Mouse (Mus musculus) CH12.LX (cell line): ENCODE results near the gene Agfg1. TPM values are rescaled to one million over a fixed set of nuclear protein-coding genes. Genes with fewer than 3 reads are reported as not detected.

Source experiments
- DNase-seq: peaks from one replicate; pipeline ENCODE4 v3.0.0-alpha.2; 2013; ENCODE audit errors: extremely low read depth
- H3K27ac ChIP-seq: 2 replicates; pipeline ENCODE4 v1.5.1; 2012; ENCODE audit warnings: low read depth, mild to moderate bottlenecking, control low read depth, moderate library complexity; ENCODE audit not compliant: insufficient read depth
- H3K27me3 ChIP-seq: replicated peaks from 2 replicates; pipeline ENCODE3; 2012; ENCODE audit warnings: inconsistent platforms
- H3K36me3 ChIP-seq, 2 experiments: replicated peaks in 1 of 2; 2 replicates each; pipeline versions ENCODE3 to v1.6.1; 2012; ENCODE audit warnings: inconsistent platforms in 1 of 2, low read length in 1 of 2, mild to moderate bottlenecking in 1 of 2, mixed read lengths in 1 of 2, moderate library complexity in 1 of 2; ENCODE audit not compliant: control insufficient read depth in 1 of 2, insufficient read depth in 1 of 2
- H3K4me1 ChIP-seq, 2 experiments: 2 replicates each; pipeline ENCODE4 v1.6.1; 2012; ENCODE audit warnings: inconsistent platforms in 1 of 2, moderate library complexity in 1 of 2; ENCODE audit not compliant: insufficient read depth in 2 of 2, control insufficient read depth in 1 of 2
- H3K4me2 ChIP-seq: 2 replicates; pipeline ENCODE4 v1.6.1; 2012; ENCODE audit warnings: low read depth, mild to moderate bottlenecking, control low read depth; ENCODE audit not compliant: poor library complexity, insufficient read depth, severe bottlenecking
- H3K4me3 ChIP-seq, 3 experiments: fragments of 150-350 bp in 1 of 3; sonication (generic) in 1 of 3; replicated peaks in 1 of 3; 2 replicates each; pipeline versions ENCODE3 to v1.5.1; 2011 to 2012; ENCODE audit warnings: low read depth in 2 of 3, low read length in 2 of 3, mild to moderate bottlenecking in 2 of 3, moderate library complexity in 2 of 3, control low read depth in 1 of 3, improper control_type of control experiment in 1 of 3, inconsistent platforms in 1 of 3, mixed read lengths in 1 of 3; ENCODE audit not compliant: poor library complexity in 1 of 3
- H3K79me2 ChIP-seq: replicated peaks from 2 replicates; pipeline ENCODE4 v1.6.1; 2012; ENCODE audit warnings: mild to moderate bottlenecking, moderate library complexity; ENCODE audit not compliant: control insufficient read depth, poor library complexity, insufficient read depth, severe bottlenecking; ENCODE audit errors: extremely low read depth
- H3K9ac ChIP-seq: 2 replicates; pipeline ENCODE4 v1.6.1; 2012; ENCODE audit warnings: low read depth, mild to moderate bottlenecking, control low read depth, moderate library complexity; ENCODE audit not compliant: insufficient read depth
- H3K9me3 ChIP-seq: replicated peaks from 2 replicates; pipeline ENCODE3; 2012; ENCODE audit warnings: low read length, inconsistent platforms, mixed read lengths
- BHLHE40 ChIP-seq: IDR thresholded peaks from 2 replicates; pipeline ENCODE4 v1.6.1; 2011; ENCODE audit warnings: mild to moderate bottlenecking, low read depth, low read length, improper control_type of control experiment
- CHD1 ChIP-seq: IDR thresholded peaks from 2 replicates; pipeline ENCODE4 v1.6.1; 2012; ENCODE audit warnings: low read depth, low read length, improper control_type of control experiment, inconsistent platforms
- CTCF ChIP-seq, 2 experiments: IDR thresholded peaks in 1 of 2; conservative IDR thresholded peaks in 1 of 2; 2 replicates each; pipeline ENCODE4 v1.5.1; 2011 to 2012; ENCODE audit warnings: low read depth in 2 of 2, low read length in 2 of 2, improper control_type of control experiment in 1 of 2, inconsistent platforms in 1 of 2, mild to moderate bottlenecking in 1 of 2, moderate library complexity in 1 of 2
- E2F4 ChIP-seq: IDR thresholded peaks from 2 replicates; pipeline ENCODE4 v1.6.1; 2011; ENCODE audit warnings: low read depth, low read length, improper control_type of control experiment; ENCODE audit not compliant: insufficient replicate concordance
- EP300 ChIP-seq: IDR thresholded peaks from 2 replicates; pipeline ENCODE4 v1.6.1; 2011; ENCODE audit warnings: low read length, improper control_type of control experiment
- HCFC1 ChIP-seq: IDR thresholded peaks from 2 replicates; pipeline ENCODE4 v1.6.1; 2012; ENCODE audit warnings: low read depth, mild to moderate bottlenecking, inconsistent platforms, low read length, improper control_type of control experiment
- IRF4 ChIP-seq: IDR thresholded peaks from 2 replicates; pipeline ENCODE4 v1.6.1; 2014; ENCODE audit warnings: low read depth, mild to moderate bottlenecking, inconsistent platforms, low read length, improper control_type of control experiment
- JUN ChIP-seq: IDR thresholded peaks from 2 replicates; pipeline ENCODE4 v1.6.1; 2011; ENCODE audit warnings: low read depth, mild to moderate bottlenecking, low read length, improper control_type of control experiment, moderate library complexity; ENCODE audit not compliant: insufficient read depth
- JUND ChIP-seq: conservative IDR thresholded peaks from 2 replicates; pipeline ENCODE4 v1.6.1; 2011; ENCODE audit warnings: low read depth, low read length, improper control_type of control experiment
- MAFK ChIP-seq: IDR thresholded peaks from 2 replicates; pipeline ENCODE4 v1.6.1; 2011; ENCODE audit warnings: low read length, improper control_type of control experiment; ENCODE audit not compliant: insufficient replicate concordance
- MAZ ChIP-seq: IDR thresholded peaks from 2 replicates; pipeline ENCODE4 v1.6.1; 2012; ENCODE audit warnings: low read depth, mild to moderate bottlenecking, inconsistent platforms, low read length, improper control_type of control experiment, moderate library complexity
- MYC ChIP-seq: IDR thresholded peaks from 2 replicates; pipeline ENCODE4 v1.6.1; 2011; ENCODE audit warnings: low read depth, mild to moderate bottlenecking, improper control_type of control experiment, low read length
- NELFE ChIP-seq: IDR thresholded peaks from 2 replicates; pipeline ENCODE4 v1.6.1; 2011; ENCODE audit warnings: low read depth, low read length, improper control_type of control experiment
- NRF1 ChIP-seq: IDR thresholded peaks from 2 replicates; pipeline ENCODE4 v1.6.1; 2014; ENCODE audit warnings: low read depth, mild to moderate bottlenecking, inconsistent platforms, low read length, improper control_type of control experiment, moderate library complexity
- PAX5 ChIP-seq: IDR thresholded peaks from 2 replicates; pipeline ENCODE4 v1.6.1; 2012; ENCODE audit warnings: low read length, inconsistent platforms, mixed read lengths
- RCOR1 ChIP-seq: conservative IDR thresholded peaks from 2 replicates; pipeline ENCODE4 v1.6.1; 2012; ENCODE audit warnings: low read depth, mild to moderate bottlenecking, inconsistent platforms, low read length, improper control_type of control experiment
- TBP ChIP-seq: conservative IDR thresholded peaks from 2 replicates; pipeline ENCODE4 v1.6.1; 2011; ENCODE audit warnings: low read depth, low read length, improper control_type of control experiment
- ZKSCAN1 ChIP-seq: IDR thresholded peaks from 2 replicates; pipeline ENCODE4 v1.6.1; 2012; ENCODE audit warnings: low read depth, inconsistent platforms, low read length, improper control_type of control experiment, borderline replicate concordance
- ZNF384 ChIP-seq: IDR thresholded peaks from 2 replicates; pipeline ENCODE4 v1.6.1; 2012; ENCODE audit warnings: low read depth, low read length, improper control_type of control experiment, inconsistent platforms
- dilution Hi-C: fragments of 300-500 bp; cut with MboI; formaldehyde crosslinking; loops from 2 replicates; pipeline ENCODE4 v1.14.3; 2020; ENCODE audit warnings: low sequenced_read_pairs; ENCODE audit not compliant: extremely low pct_unique_long_range_greater_than_20kb, extremely low pct_ligation_motif_present
- in situ Hi-C: fragments of 300-500 bp; cut with MboI; formaldehyde crosslinking; loops from 3 replicates; pipeline ENCODE4 v1.14.3; 2019; ENCODE audit warnings: low sequenced_read_pairs, low pct_ligation_motif_present, low pct_unique_long_range_greater_than_20kb, mixed read lengths
- polyA plus RNA-seq: library from polyadenylated mRNA; unstranded; fragments of >175 nt; gene quantifications from 2 replicates; pipeline ENCODE4 v1.2.1, GENCODE M21; 2012; ENCODE audit warnings: low read depth; ENCODE audit not compliant: insufficient read length
- total RNA-seq, 2 experiments: library from RNA; depleted of rRNA; stranded (reverse); fragments of 300-350 nt in 1 of 2; fragments of >200 nt in 1 of 2; gene quantifications; 2 replicates each; pipeline ENCODE4 v1.2.3; 2012 to 2014

The Agfg1 gene
- total and polyA plus RNA-seq, 3 experiments: 59.0 to 127 (median 106) TPM

GRCm38 (mm10) chr1:82791105-82791504, 48.2 kb upstream of the Agfg1 start:
- TF ChIP-seq ZKSCAN1 (no peak), ZNF384 (no peak), MYC (no peak), CHD1 (no peak), CTCF (conservative IDR thresholded peaks at IDR 0.05 in 1 of 2, IDR thresholded peaks at IDR 0.05 in 1 of 2; ENCODE audit: low read depth in 2 of 2, low read length in 2 of 2) (no peak)
- Histone ChIP-seq H3K79me2 (no peaks in the 10 kb centered on the region), H3K36me3 (no peaks in the 10 kb centered on the region), H3K4me1 (peaks cover 0 to 9% of the 10 kb centered on the region in 2 experiments; a peak in 2 of 4 replicates), H3K4me2 (no peak overlapping the region), H3K9ac (no peak overlapping the region), H3K4me3 (no peak overlapping the region), H3K27ac (no peak overlapping the region), H3K27me3 (no peaks in the 10 kb centered on the region), H3K9me3 (no peaks in the 10 kb centered on the region)
- no peak for DNase-seq
- in situ Hi-C loops: loop anchor here (25.0 kb wide), 1 partner anchor 396 kb away; no protein-coding TSS in a partner anchor
- dilution Hi-C loops: no loop called here

GRCm38 (mm10) chr1:82792238-82792637, 47.0 kb upstream of the Agfg1 start:
- TF ChIP-seq MAFK (peak; percentile 41; the same call in 1 of the 2 replicates), BHLHE40 (no peak), CHD1 (no peak), CTCF (conservative IDR thresholded peaks at IDR 0.05 in 1 of 2, IDR thresholded peaks at IDR 0.05 in 1 of 2; ENCODE audit: low read depth in 2 of 2, low read length in 2 of 2) (no peak), NRF1 (no peak), IRF4 (no peak), PAX5 (no peak), RCOR1 (no peak)
- no peak overlapping the region for H3K9ac ChIP-seq
- dilution Hi-C loops: no loop called here
- no peak overlapping the region for H3K4me3 ChIP-seq
- in situ Hi-C loops: loop anchor here (25.0 kb wide), 1 partner anchor 395 kb away; no protein-coding TSS in a partner anchor
- H3K9me3 ChIP-seq: no peaks in the 10 kb centered on the region
- H3K4me1 ChIP-seq: peaks cover 0 to 9% of the 10 kb centered on the region in 2 experiments; a peak in 2 of 4 replicates
- no peak overlapping the region for H3K4me2 ChIP-seq
- no peaks in the 10 kb centered on the region for H3K79me2 ChIP-seq
- no peaks in the 10 kb centered on the region for H3K36me3 ChIP-seq
- no peaks in the 10 kb centered on the region for H3K27me3 ChIP-seq
- H3K27ac ChIP-seq: no peak overlapping the region
- no peak for DNase-seq

GRCm38 (mm10) chr1:82793110-82793509, 46.2 kb upstream of the Agfg1 start:
- Histone ChIP-seq H3K27me3 (no peaks in the 10 kb centered on the region), H3K4me3 (no peak overlapping the region), H3K9ac (no peak overlapping the region), H3K27ac (no peak overlapping the region), H3K9me3 (no peaks in the 10 kb centered on the region), H3K4me2 (no peak overlapping the region), H3K4me1 (peaks cover 0 to 9% of the 10 kb centered on the region in 2 experiments; a peak in 2 of 4 replicates), H3K36me3 (no peaks in the 10 kb centered on the region), H3K79me2 (no peaks in the 10 kb centered on the region)
- TF ChIP-seq TBP (no peak), E2F4 (no peak), JUND (no peak), EP300 (no peak), PAX5 (no peak), NELFE (no peak), MAZ (no peak), NRF1 (no peak), ZKSCAN1 (no peak), HCFC1 (no peak), JUN (no peak)
- dilution Hi-C loops (no loop called here), in situ Hi-C loops (loop anchor here (25.0 kb wide), 1 partner anchor 394 kb away; no protein-coding TSS in a partner anchor)
- no peak for DNase-seq
